Mouse (Mus musculus) adrenal gland, adult (tissue): ENCODE results near the gene Fance.
"Not testable (repeated sequence)": the region's sequence is repeated elsewhere in the genome, so short reads cannot be mapped to it uniquely, and the experiment has no call there.

ENCODE experiments used
- DNase-seq, 2 experiments: peaks; one replicate each; pipeline ENCODE4 v3.0.0; 2022 to 2023; ENCODE audit warnings: low spot score in 1 of 2; ENCODE audit not compliant: inconsistent age in 2 of 2

Fance gene

DNA sequence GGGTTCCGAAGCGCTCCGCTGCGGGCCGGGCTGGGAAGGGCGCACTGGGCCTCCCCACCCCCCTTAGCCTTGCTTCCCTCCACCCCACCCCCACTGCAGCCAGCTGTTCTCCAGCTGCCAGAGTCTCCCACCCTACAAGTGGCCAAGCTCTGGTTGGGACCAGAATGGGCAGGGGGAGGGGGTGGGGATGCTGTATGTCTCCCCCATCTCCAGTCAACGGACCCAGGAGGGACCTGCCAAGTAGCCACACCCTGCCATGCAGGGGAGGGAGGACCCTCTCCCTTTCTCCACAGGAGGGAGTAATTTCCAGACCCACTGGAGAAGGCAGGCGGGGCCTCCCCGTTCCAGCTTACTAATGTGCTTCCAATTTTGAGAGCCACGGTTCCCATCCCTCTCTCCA is 32.6 kb downstream of the Fance start:
- DNase-seq, result no peak

DNA sequence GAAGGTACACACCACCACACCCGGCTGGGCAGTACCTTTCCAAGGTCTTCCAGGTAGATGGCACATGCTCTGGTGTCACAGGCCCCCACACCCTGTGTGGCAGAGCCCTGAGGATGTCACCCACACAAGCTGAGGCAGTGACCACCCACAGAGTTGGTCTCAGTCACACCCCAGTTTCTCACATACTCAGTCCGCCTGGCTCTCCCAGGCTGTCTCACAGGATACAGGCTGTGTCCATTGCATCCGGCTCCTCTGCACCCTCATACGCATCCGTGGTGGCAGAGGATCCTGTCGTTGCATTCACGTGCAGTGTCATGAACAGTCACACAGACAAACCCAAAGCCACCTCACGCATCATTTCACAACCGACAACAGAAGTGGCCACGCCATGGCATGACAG is 34.0 kb downstream of the Fance start:
- no peak for DNase-seq

DNA sequence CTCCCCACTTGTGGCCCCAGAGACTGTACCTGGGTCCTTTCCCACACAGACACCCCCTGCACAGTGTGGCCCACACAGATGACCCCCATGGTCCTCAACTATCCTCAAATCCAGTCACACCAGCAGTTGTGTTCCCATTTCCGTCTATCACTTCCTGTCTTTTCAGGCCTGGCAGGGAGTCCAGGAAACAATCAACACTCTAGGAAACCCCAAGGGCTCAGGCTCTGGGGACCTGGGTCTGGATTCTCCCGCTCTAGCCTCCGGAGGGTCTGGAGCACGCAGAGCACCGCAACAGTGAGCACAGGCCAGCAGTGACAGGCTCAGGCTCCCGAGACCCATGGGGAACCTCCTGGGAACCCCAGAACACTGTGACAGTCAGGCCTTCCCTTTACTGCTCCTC is 34.9 kb downstream of the Fance start:
- DNase-seq, result no peak

DNA sequence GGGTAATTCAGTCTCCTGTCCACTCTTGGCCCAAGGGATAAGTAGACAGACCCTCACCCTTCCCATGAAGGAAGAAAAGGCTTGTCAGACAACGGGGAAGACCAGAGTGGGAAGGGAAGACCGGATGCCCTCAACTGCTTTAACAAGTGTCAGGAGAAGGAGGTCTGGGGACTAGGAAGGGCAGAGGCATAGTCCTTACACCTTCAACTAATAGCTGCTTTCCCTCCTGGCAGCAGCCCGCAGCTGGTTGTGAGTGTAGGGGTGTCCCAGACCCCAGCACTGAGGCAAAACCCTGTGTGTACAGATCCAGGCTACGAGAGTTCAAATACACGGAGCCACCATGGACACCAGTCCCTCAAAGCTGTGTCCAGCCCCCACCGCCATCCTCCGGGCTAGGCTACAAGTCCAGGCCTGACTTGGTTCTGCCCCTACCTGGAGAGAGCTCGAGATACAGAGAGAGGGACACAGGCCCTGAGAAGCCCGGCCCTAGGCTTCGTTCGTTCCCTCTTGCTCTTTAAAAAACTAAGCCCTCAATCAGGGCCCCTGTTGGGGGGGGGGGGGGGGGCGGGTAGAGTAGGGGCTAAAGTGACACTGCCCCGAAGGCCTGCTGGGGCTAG is 36.1 kb downstream of the Fance start:
- no peak for DNase-seq

DNA sequence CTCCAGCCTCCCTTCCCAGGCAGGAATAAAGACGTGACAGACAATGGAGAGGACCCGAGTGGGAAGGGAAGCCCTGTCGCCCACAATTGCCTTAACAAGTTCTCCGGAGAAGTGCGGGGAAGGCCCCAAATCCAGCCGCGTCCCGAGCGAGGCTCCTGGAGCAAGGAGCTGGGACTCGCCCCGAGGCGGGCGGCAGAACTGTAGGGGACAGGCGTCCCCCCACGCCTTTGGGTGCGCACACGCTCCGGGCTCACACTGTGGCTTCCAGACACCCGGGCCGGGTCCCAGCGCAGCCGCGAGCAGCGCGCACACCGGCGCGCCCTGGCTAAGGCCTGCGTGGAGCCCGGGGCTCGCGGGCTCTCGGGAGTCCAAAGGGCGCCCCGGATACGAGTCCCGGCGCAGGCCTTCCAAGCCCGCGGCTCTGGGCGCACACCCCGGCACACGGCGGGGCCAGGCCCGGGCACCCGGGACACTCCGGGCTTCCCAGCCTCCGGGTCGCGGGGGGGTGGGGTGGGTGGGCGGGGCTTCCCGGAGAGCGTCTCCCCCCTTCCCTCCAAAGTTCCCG is 36.7 kb downstream of the Fance start:
- DNase-seq, result peak; percentile 70 to 90

DNA sequence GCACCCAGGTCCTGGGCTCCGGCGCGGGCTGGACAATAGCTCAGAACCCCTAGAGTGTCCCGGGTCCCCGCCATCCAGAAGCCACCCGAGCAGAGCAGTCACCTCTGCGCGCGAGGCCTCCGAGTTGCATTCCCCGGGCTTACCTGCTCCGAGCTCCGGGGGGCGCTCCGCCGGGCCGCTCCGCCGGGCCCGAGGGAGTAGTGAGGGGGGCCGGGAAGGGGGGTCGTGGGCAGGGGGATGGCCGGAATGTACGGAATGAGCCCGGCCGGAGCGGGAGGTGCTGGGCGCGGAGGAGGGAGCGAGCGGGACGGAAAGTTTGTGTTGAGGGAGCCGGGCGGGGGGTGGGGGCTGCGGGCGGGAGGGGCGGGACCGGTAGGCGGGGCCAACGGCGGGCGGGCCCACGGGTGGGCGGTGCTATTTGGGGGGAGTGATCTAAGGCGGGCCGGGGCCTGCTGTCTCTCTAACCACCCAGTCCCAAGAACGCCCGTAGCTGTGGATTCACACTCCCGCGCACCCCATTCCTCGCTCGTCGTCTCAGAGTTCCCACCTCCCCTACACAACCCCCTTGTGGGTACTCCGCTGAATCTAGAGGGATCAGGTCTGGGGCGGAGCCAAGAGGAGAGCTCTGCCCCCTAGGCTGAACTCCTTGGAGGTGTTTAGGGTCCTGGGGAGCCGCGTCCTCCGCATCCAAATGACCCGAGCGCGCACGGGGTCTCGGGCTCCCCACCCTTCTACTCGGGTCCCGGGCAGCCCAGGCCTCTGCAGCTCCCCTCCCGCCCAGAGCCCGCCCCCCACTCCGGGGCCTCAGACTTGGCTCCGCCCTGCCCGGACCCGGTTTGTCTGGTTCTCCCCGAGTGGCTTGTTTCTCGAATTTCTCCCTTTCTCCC is 37.4 kb downstream of the Fance start, which contains the start of gene Tead3:
TSS of gene Tead3 (minus strand) at position 352 of the 887 bp plus-strand sequence.
- peak; percentile 81 to 92 for DNase-seq

DNA sequence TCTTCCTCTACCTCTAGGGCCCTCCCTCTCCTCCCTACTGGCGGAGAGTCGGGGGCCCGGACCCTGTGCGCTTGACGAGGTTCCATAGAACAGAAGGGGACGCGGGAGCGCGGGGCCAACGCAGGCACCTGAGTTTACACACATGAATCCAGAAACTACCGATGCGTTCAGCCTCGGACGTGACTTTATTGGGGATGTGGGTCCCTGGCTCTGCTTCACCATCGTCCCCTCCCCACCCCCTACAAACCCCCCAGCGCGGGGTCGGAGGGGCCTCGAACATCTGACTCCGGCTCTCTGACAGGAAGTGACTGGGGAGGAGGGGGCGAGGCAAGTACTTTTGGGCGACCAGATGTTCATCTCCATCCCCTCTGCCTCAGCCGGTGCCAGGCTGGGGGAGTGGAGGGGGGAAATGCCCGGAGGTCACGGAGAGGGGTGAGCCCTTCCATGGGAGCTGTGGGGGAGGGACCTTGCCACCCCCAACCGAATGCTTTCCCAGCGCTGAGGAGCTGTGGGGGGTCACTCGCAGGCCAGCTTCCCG is 38.1 kb downstream of the Fance start:
- peak in 1 of 2 experiments; percentile 45 for DNase-seq

DNA sequence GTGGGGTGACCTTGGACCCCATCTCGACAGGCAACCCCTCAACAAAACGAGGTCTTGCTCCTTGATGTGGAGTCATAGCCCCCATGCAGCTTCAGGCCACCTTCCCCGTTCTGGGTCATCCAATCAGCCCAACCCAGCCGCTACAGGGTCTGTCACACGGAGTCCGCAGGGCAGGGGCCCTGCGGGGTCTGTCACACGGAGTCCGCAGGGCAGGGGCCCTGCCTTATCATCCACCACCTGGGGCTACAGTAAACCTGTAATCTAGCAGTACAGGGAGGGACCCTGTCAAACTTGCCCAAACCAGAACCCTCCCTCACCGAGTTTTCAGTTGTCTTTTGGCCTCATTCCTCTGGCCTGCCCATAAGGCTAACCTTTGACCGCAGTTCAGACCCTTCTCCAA is 38.7 kb downstream of the Fance start:
- no peak for DNase-seq

DNA sequence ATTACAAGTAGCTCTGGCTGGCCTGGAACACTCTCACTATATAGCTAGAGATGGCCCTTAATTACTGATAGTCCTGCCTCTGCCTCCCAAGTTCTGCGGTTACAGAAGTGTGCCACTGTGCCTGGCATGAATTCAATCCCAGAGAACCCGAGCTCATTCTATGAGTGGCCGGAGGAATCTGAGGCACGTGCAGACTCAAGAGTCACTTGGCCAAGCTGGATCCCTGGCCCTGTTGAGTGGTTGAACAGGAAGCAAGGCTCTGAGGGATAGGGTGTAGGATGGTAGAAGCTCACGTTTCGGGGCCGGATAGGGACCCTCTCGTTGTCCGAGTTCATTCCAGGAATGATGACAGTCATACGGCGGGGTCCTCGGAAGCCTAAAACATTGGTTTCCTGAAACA is 42.6 kb downstream of the Fance start:
- DNase-seq, result no peak

DNA sequence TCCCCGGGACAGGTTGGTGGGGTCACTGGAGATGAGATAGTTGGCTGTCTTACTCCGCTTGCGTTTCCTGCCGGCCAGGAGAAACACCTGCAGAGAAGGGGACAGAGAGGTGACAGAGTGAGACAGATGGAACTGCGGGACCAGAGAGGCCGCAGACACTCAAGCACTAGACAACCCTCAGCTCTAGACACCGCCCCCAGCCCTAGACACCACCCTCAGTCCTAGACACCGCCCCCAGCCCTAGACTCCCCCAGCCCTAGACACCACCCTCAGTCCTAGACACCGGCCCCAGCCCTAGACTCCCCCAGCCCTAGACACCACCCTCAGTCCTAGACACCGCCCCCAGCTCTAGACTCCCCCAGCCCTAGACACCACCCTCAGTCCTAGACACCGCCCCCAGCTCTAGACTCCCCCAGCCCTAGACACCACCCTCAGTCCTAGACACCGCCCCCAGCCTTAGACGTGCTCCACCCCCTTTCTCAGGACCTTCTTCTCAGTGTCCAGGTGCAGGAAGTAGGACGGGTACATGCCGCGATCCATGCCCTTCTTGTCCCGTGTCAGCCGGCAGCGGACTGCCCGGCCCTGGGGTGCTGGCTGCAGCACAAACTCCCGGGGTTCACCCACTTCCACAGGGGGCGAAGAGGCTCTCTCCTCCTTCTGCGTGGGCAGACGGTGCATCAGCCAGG is 45.4 kb downstream of the Fance start:
- DNase-seq, result not testable (repeated sequence)

DNA sequence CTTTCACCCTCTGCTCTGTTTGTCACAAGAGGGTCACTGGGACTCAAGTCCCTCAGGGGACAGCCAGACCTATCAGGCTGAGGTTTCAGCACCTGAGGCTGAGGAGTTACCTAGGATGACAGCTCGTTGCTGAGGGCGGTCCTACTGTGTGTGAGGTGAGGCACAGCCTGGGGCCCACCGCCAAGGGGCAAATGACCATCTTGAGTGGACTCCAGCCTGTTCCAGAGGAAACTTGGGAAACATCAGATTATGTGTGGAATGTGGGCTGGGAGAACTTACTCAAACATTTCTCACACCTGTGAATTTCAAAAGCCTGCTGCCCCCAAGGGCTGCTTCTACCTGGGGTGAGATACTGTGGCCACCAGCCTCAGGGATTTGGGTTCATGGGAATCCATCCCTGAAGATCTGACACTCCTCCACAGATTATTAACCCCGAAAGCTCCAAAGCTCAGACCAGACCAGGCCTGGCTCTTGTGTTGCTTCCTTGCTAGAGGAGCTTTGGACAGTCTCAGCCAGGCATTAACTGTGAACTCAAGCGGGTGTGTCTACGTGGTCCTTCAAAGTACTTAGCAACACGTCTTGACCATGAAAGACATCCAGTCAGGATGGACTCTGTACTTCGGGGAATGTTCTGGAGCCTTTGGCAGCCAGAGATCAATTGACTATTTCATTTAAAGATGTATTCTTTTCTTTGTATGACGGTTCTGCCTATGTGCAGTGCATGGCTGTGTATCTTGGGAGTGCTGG is 47.4 kb downstream of the Fance start:
- no peak for DNase-seq

DNA sequence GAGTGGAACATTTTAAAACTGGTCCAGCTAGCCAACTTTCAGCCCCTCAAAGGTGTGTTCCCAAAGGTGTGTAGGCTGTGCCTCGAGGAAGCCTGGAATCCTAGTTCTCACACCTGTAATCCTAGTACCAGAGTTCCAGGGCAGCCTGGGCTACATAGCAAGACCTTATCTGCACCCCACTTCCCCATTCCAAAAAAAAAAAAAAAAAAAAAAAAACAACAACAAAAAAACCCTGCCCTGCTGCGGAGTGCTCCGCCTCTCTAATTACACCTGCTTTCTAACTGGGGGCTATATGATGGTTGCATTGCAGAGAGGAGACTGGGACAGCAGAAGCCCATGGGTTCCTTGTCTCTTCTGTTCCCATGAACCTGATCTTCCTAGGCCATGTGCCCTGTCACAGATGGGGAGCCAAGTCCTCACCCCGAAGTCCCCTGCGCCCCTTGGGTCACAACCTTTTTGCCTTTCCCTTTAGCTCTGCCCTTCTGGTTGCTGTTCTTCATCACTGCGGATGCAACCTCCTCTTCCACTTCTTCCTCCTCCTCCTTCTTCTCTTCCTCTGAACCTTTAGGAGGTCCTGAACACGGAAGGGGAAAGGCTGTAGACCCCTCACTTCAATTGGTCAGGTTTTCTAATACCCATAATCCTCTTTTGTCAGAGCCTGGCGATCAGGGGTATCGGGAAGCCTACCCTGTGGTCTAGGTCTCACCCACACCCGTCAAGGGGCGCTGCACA is 48.8 kb downstream of the Fance start:
- DNase-seq, result no peak

DNA sequence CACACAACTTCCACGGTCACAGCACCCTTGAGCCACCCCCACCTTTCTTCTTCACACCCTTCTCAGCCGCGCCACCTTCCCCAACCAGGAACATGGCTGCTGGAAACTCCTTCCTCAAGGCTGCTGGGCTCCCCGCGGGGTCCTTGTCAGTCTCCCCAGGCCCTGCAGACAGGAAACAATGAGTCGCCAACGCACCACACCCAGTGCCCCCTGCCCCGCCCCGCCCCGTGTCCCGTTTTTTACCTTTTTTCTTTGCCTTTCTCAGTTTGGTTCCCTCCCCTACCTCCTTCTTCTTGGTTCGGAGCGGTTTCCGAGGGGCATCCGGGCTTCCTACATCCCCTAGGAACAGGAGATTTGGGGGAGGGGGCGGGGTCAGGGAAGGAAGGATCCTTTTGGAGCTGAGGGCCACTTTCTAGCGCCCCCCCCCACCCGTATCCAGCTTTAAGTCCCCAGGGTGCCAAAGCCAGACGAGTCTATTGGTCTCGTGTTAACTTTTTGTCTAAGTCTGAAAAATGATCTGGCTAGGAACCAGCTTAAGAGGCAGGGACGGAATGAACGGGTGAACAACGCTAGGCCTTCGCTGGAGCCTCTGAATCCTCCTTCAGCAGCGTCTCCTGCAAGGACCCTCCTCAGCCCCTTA is 49.5 kb downstream of the Fance start:
- no peak for DNase-seq

DNA sequence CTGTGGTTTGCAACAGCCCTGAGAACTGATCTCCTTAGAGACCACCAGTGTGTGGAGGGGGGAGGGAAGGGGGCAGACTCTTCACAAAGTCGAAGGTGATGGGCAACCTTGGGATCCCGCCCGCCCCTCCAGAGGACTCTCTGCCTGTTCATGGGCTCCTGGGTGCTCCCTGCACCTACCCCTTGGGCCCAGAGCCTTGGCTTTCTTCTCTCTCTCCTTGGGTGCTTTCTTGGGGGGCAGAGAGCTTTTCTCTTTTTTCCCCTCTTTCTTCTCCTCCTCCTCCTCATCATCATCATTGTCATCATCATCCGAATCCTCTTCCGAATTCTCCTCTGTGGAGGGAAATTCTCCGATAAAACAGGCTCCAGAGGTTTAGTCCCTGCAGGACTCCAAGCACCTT is 50.2 kb downstream of the Fance start:
- DNase-seq, result no peak

DNA sequence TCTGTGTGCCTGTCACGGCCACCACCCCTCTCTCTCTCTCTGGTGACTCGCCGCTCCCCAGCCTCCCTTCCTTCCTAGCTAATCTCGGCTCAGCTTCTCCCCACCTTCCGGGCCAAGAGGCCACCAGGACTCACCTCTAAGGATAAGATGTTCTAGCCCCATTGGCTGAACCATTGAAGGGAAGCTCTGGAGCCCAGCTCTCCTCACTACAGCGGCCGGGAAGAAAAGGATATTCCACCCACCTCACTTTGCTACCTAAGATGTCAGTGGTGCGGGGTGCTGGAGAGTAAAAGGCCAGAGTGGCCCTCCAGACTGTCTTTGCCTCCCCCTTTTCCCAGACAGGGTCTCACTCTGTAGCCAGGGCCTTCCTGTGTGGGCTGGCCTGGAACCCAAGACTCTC is 51.8 kb downstream of the Fance start, which contains the start of gene Tulp1:
TSS of gene Tulp1 (minus strand) at position 101 of the 400 bp plus-strand sequence.
- DNase-seq, result no peak

DNA sequence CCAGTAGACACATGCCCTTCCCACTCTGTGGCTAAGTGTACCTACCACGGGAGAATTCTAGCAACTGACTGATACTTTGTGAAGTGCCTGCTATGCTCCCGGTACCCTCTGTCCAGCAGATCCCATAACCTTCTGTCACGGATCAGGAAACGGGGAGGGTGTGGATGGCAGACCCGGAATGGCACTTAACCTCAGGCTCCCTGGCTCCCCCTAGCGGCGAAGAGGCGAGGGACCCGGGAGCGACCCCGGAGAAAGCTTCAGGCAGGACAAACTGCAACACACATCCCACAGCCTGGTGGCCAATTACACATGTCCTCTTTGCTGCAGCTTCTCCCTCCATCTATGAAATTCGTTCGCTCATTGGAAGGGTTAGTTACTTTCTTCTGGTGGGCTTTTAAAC is 55.1 kb downstream of the Fance start:
- DNase-seq, result peak; percentile 77 to 91

DNA sequence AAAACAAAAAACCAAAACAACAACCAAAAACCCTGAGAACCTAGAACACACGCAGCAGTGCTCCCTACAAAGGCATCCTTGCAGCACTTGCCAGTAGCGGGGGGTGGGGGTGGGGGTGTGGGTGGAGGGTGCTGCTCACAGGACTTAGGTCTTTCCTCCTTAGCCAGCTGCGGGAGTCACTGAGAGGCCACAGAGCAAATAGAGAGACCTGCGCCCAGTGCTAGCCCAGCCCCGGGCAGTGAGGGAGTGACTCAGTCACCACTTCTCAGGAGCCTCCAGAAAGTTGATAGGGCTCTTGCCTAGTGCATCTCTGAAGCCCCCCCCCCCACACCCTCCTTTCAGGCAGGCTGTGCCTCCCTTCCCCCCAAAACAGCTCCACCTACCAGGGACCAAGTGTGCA is 55.7 kb downstream of the Fance start:
- no peak for DNase-seq

DNA sequence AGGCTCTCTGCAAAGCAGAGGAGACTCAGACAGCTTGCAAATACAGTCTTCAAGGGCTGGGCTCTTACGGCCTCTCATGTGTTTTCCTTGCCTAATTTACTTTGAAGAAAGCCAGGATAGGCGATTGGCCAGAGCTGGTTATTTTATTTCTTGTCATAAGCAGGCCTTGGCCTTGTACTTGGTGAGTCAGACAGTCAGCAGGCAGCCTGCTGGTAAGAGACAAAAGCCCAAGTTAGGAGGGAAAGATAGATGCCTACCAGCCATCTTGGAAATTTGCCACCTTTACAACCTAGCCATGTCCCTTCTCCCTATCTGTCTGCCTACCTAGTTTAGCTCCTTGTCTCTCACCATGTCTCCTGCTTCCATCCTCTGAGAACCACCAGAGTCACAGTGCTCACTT is 58.0 kb downstream of the Fance start:
- peak; percentile 78 to 92 for DNase-seq

DNA sequence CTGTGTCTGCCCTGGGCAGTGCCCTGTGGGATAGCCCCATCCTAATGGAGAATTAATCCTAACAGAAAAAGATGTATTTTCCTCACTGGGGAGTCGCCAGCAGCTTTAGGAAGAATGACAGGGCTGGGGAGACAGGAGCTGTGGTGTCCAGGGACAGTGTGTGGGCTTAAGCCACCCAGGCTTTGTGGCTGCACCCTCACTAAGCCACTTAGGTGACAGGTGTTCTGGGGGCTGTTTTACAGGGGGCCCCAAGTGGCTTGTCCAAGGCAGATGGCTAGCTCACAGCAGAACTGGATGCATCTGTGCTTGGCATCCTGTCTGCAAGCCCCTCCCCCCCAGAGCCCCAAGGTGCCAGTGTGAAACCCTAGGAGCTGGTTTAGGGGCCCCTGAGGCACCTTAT is 58.6 kb downstream of the Fance start:
- no peak for DNase-seq
